Mouse (Mus musculus) liver, embryonic 16.5 days (tissue): ENCODE measurements around the gene Muc1. TPM values are rescaled to one million over a fixed set of nuclear protein-coding genes. Genes with fewer than 3 reads are reported as not detected.

Experiments used
- microRNA counts: library from miRNA; unstranded; fragments of <30 nt; microRNA quantifications from one replicate; lab custom pipeline; 2016
- microRNA-seq: library from miRNA; unstranded; fragments of <30 nt; microRNA quantifications from one replicate; pipeline ENCODE4, GENCODE M21; 2016
- polyA plus RNA-seq: library from polyadenylated mRNA; unstranded; fragments of >200 nt; fragmentation: Nextera tagmentation; extraction: Ambion mirVana; gene quantifications from 2 replicates; pipeline ENCODE4 v1.2.1, GENCODE M21; 2015

The Muc1 gene
- polyA plus RNA-seq, 1 experiment from 2014 or later = 1.0 TPM

MicroRNAs within 50 kb of the gene (microRNA counts, 519-probe panel; counts per million panel counts)
- microRNA mmu-miR-92b (lab: Ali Mortazavi, UCI) = 1,181 counts per million, percentile 8 among the panel's probes with 10 or more counts

Small RNA genes within 50 kb of the gene (microRNA-seq; reads per million reads assigned to microRNA genes)
- 20.7 reads per million, percentile 37 among the genes with 10 or more reads in this experiment for gene Mir92b

Other genes with a start within 250 kb of the Muc1 start
- 2.6 and 3.3 TPM in 2 replicates for gene Rusc1, start 135.7 kb upstream of the Muc1 start, polyA plus RNA-seq
- 0.11 TPM in 1 of 2 replicates, not detected in the other for gene Gm43738, start 128.0 kb upstream of the Muc1 start, polyA plus RNA-seq
- gene Fdps, start 127.1 kb upstream of the Muc1 start, polyA plus RNA-seq = 375 and 379 TPM in 2 replicates
- gene Pklr, start 92.9 kb upstream of the Muc1 start, polyA plus RNA-seq = 102 and 104 TPM in 2 replicates
- gene Hcn3, start 68.9 kb upstream of the Muc1 start, polyA plus RNA-seq = 0.29 and 0.32 TPM in 2 replicates
- 6.4 and 8.4 TPM in 2 replicates for gene Clk2, start 64.3 kb upstream of the Muc1 start, polyA plus RNA-seq
- gene Scamp3, start 51.6 kb upstream of the Muc1 start, polyA plus RNA-seq = 47.5 and 49.0 TPM in 2 replicates
- 2.0 and 2.4 TPM in 2 replicates for gene Fam189b, start 45.9 kb upstream of the Muc1 start, polyA plus RNA-seq
- gene Gba, start 26.1 kb upstream of the Muc1 start, polyA plus RNA-seq = 27.5 and 28.0 TPM in 2 replicates
- 1.3 and 2.0 TPM in 2 replicates for gene Thbs3, start 13.9 kb upstream of the Muc1 start, polyA plus RNA-seq
- 94.4 and 95.3 TPM in 2 replicates for gene Mtx1, start 2.0 kb upstream of the Muc1 start, polyA plus RNA-seq
- gene Krtcap2, start 16.9 kb downstream of the Muc1 start, polyA plus RNA-seq = 129 and 131 TPM in 2 replicates
- 0.14 and 0.28 TPM in 2 replicates for gene Trim46, start 17.3 kb downstream of the Muc1 start, polyA plus RNA-seq
- gene Dpm3, start 30.3 kb downstream of the Muc1 start, polyA plus RNA-seq = 51.9 and 59.4 TPM in 2 replicates
- 18.9 and 22.2 TPM in 2 replicates for gene Slc50a1, start 41.5 kb downstream of the Muc1 start, polyA plus RNA-seq
- gene Efna1, start 52.1 kb downstream of the Muc1 start, polyA plus RNA-seq = 8.1 and 12.7 TPM in 2 replicates
- gene Efna3, start 93.9 kb downstream of the Muc1 start, polyA plus RNA-seq = 0.63 and 0.94 TPM in 2 replicates
- gene Efna4, start 109.0 kb downstream of the Muc1 start, polyA plus RNA-seq = 0.51 and 0.60 TPM in 2 replicates
- gene Adam15, start 120.9 kb downstream of the Muc1 start, polyA plus RNA-seq = 9.0 and 11.2 TPM in 2 replicates
- gene Dcst2, start 132.9 kb downstream of the Muc1 start, polyA plus RNA-seq = 0.05 TPM in 1 of 2 replicates, not detected in the other
- 0.12 TPM in 1 of 2 replicates, not detected in the other for gene Dcst1, start 136.2 kb downstream of the Muc1 start, polyA plus RNA-seq
- 2.4 and 2.7 TPM in 2 replicates for gene Zbtb7b, start 165.7 kb downstream of the Muc1 start, polyA plus RNA-seq
- gene Lenep, start 173.7 kb downstream of the Muc1 start, polyA plus RNA-seq = not detected in 2 replicates
- gene Flad1, start 182.8 kb downstream of the Muc1 start, polyA plus RNA-seq = 14.9 and 15.1 TPM in 2 replicates
- 176 and 206 TPM in 2 replicates for gene Cks1b, start 189.3 kb downstream of the Muc1 start, polyA plus RNA-seq
- 43.2 and 46.0 TPM in 2 replicates for gene Shc1, start 189.4 kb downstream of the Muc1 start, polyA plus RNA-seq
- 6.6 and 8.7 TPM in 2 replicates for gene Pygo2, start 201.2 kb downstream of the Muc1 start, polyA plus RNA-seq
- 7.2 and 8.6 TPM in 2 replicates for gene Pbxip1, start 207.6 kb downstream of the Muc1 start, polyA plus RNA-seq
- 34.8 and 36.9 TPM in 2 replicates for gene Pmvk, start 225.5 kb downstream of the Muc1 start, polyA plus RNA-seq